Mouse (Mus musculus) heart, embryonic 14.5 days (tissue): ENCODE data around the gene Mrpl16. TPM values are rescaled to one million over a fixed set of nuclear protein-coding genes. Genes with fewer than 3 reads are reported as not detected.

Experiments used
- ATAC-seq: fragments of 200-750 bp; cut with Nextera tagmentation; 2 replicates; pipeline ENCODE4 v1.8.0; 2017; ENCODE audit warnings: low read depth, moderate TSS enrichment; ENCODE audit not compliant: insufficient number of reproducible peaks, insufficient read depth, low FRiP score
- H3K27ac ChIP-seq, 2 experiments: fragments of 200-500 bp in 1 of 2; fragments of 300-500 bp in 1 of 2; sonication (generic) in 1 of 2; replicated peaks in 1 of 2; 2 replicates each; pipeline ENCODE4 v1.5.1; 2012 to 2014; ENCODE audit warnings: low read depth in 2 of 2, low read length in 2 of 2, control low read depth in 1 of 2, mild to moderate bottlenecking in 1 of 2, mixed read lengths in 1 of 2; ENCODE audit not compliant: control insufficient read depth in 1 of 2, insufficient read depth in 1 of 2
- H3K27me3 ChIP-seq: fragments of 300-500 bp; sonication (generic); 2 replicates; pipeline ENCODE4 v1.6.1; 2014; ENCODE audit warnings: mild to moderate bottlenecking, low read length, control low read depth; ENCODE audit not compliant: control insufficient read depth, insufficient read depth
- H3K36me3 ChIP-seq: fragments of 300-500 bp; sonication (generic); 2 replicates; pipeline ENCODE4 v1.6.1; 2014; ENCODE audit warnings: mild to moderate bottlenecking, control low read depth, low read length, mixed read lengths; ENCODE audit not compliant: control insufficient read depth, insufficient read depth
- H3K4me1 ChIP-seq, 2 experiments: fragments of 200-500 bp in 1 of 2; fragments of 300-500 bp in 1 of 2; sonication (generic) in 1 of 2; 2 replicates each; pipeline ENCODE4 v1.6.1; 2012 to 2014; ENCODE audit warnings: low read length in 2 of 2, control low read depth in 1 of 2, mixed read lengths in 1 of 2; ENCODE audit not compliant: control insufficient read depth in 2 of 2, insufficient read depth in 2 of 2
- H3K4me2 ChIP-seq: fragments of 300-500 bp; sonication (generic); 2 replicates; pipeline ENCODE4 v1.6.1; 2014; ENCODE audit warnings: mild to moderate bottlenecking, low read length
- H3K4me3 ChIP-seq, 2 experiments: fragments of 200-500 bp in 1 of 2; fragments of 300-500 bp in 1 of 2; sonication (generic) in 1 of 2; 2 replicates each; pipeline ENCODE4 v1.5.1; 2012 to 2014; ENCODE audit warnings: low read length in 2 of 2, mild to moderate bottlenecking in 2 of 2, control low read depth in 1 of 2, low read depth in 1 of 2, moderate library complexity in 1 of 2; ENCODE audit not compliant: control insufficient read depth in 1 of 2, insufficient read depth in 1 of 2
- H3K9ac ChIP-seq: fragments of 300-500 bp; sonication (generic); 2 replicates; pipeline ENCODE4 v1.6.1; 2014; ENCODE audit warnings: mild to moderate bottlenecking, low read length
- H3K9me3 ChIP-seq: fragments of 300-500 bp; sonication (generic); 2 replicates; pipeline ENCODE4 v1.6.1; 2016; ENCODE audit warnings: low read length, control low read depth; ENCODE audit not compliant: control insufficient read depth
- WGBS: fragments of 180-500 bp; shearing (Covaris S2); extraction: QIAGEN DNeasy Blood & Tissue Kit; methylation state at CpG from one replicate; pipeline ENCODE4 v1.1.7; 2014; 5-methylcytosine and 5-hydroxymethylcytosine counted together
- polyA plus RNA-seq: library from polyadenylated mRNA; unstranded; fragments of >200 nt; fragmentation: Nextera tagmentation; extraction: Ambion mirVana; gene quantifications from 2 replicates; pipeline ENCODE4 v1.2.1, GENCODE M21; 2014

The Mrpl16 gene
- polyA plus RNA-seq, 1 experiment from 2014 or later, result 79.1 TPM

DNA sequence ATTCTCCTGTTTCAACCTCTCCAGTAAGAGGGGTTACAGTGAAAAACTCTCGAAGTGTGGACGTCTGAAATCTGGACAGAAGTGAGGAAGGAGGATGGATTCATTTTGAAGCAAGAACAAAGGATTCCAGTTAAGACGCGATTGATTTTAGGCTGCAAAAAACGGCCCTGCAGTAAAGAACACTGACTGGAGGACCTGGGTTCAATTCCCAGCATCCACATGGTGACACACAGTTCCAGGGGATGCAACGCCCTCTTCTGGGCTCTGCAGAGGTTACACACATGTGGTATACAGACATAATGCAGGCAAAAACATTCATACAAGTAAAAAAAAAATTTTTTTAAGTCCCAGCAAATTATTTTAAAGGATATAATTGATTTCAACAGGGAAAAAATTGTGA, 50.0 kb downstream of the Mrpl16 start:
- no peak overlapping the region for H3K27ac ChIP-seq
- no peak overlapping the region; the same call in 1 of the 2 replicates for H3K9ac ChIP-seq
- no peaks in the 10 kb centered on the region for H3K27me3 ChIP-seq
- H3K4me1 ChIP-seq, result peaks cover 0 to 8% of the 10 kb centered on the region in 2 experiments; a peak in 2 of 4 replicates
- peak overlapping the region; percentile 64 to 67; a peak in 3 of 4 replicates for H3K4me3 ChIP-seq
- no peaks in the 10 kb centered on the region for H3K36me3 ChIP-seq
- WGBS, result 31% methylated on average over 6 of the region's 6 CpGs
- peak overlapping the region; percentile 91 for H3K4me2 ChIP-seq
- H3K9me3 ChIP-seq, result no peaks in the 10 kb centered on the region
- ATAC-seq, result no peak

DNA sequence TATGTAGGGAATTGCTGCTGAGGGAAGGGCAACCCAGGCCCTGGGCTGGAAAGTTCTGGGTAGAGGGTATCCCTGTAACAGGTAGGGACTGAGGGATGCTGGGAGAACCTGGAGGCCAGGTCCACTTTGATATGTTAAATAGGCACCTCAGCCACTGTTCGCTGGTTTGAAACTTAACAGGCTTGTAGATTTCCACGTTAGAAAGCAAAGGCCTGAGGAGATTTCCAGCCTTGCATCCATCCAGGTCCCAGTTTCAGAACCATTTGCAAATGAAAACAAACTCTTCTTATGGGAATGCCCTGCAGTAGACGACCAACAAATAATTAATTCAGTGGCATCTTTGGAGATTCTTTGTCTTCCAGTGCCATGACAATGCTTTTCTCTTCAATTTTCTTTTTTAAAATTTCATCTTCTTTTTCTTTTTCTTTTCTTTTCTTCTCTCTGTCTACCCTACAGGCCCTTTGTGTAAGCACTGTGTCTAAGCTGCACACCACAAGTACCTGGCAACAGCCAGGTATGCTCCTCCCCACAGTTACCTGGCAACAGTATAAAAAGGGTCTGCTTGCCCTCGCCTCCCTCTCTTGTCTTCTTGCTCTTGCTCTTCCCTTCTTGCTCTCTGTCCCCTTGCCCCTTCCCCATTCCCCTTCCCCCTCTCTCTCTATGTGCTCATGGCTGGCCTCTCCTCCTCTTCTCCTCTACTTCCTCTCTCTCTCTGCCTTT, 53.3 kb downstream of the Mrpl16 start:
- Histone ChIP-seq H3K4me1 (peaks cover 0 to 8% of the 10 kb centered on the region in 2 experiments; a peak in 2 of 4 replicates), H3K27me3 (no peaks in the 10 kb centered on the region), H3K4me2 (no peak overlapping the region), H3K9ac (no peak overlapping the region), H3K4me3 (no peak overlapping the region), H3K36me3 (no peaks in the 10 kb centered on the region), H3K27ac (no peak overlapping the region), H3K9me3 (no peaks in the 10 kb centered on the region)
- 40% methylated on average over 4 of the region's 4 CpGs for WGBS
- ATAC-seq, result no peak

Other genes with a start within 250 kb of the Mrpl16 start
- gene Ms4a4d, start 233.6 kb upstream of the Mrpl16 start, polyA plus RNA-seq, result 0.47 and 0.69 TPM in 2 replicates
- 3.4 TPM in 2 replicates for gene Ms4a6d, start 165.5 kb upstream of the Mrpl16 start, polyA plus RNA-seq
- gene Ms4a2, start 146.7 kb upstream of the Mrpl16 start, polyA plus RNA-seq, result 0.15 TPM in 1 of 2 replicates, not detected in the other
- gene Ms4a3, start 129.5 kb upstream of the Mrpl16 start, polyA plus RNA-seq, result not detected in 2 replicates
- not detected in 2 replicates for gene Oosp2, start 109.8 kb upstream of the Mrpl16 start, polyA plus RNA-seq
- gene Oosp1, start 79.2 kb upstream of the Mrpl16 start, polyA plus RNA-seq, result not detected in 2 replicates
- gene Oosp3, start 73.3 kb upstream of the Mrpl16 start, polyA plus RNA-seq, result not detected in 2 replicates
- not detected in 2 replicates for gene Gif, start 22.8 kb upstream of the Mrpl16 start, polyA plus RNA-seq
- 5.8 and 7.0 TPM in 2 replicates for gene Stx3, start 49.0 kb downstream of the Mrpl16 start, polyA plus RNA-seq
- gene Olfr1417, start 68.8 kb downstream of the Mrpl16 start, polyA plus RNA-seq, result 0.12 TPM in 1 of 2 replicates, not detected in the other
- gene Olfr1418, start 90.7 kb downstream of the Mrpl16 start, polyA plus RNA-seq, result not detected in 2 replicates
- gene Olfr1419, start 104.7 kb downstream of the Mrpl16 start, polyA plus RNA-seq, result not detected in 2 replicates
- 0.07 and 0.27 TPM in 2 replicates for gene Olfr1420, start 116.2 kb downstream of the Mrpl16 start, polyA plus RNA-seq
- 19.0 and 21.2 TPM in 2 replicates for gene Patl1, start 142.0 kb downstream of the Mrpl16 start, polyA plus RNA-seq
- 10.8 and 11.4 TPM in 2 replicates for gene Osbp, start 195.6 kb downstream of the Mrpl16 start, polyA plus RNA-seq